Mouse (Mus musculus) heart, adult 8-10 months (tissue): ENCODE results near the gene Tmem8b. TPM values are rescaled to one million over a fixed set of nuclear protein-coding genes. Genes with fewer than 3 reads are reported as not detected.
A peak's percentile ranks its signal among the peaks of the same experiment; 100 is the strongest.

ENCODE experiments used
- DNase-seq: peaks from one replicate; pipeline ENCODE4 v3.0.0; 2022; ENCODE audit warnings: low spot score
- total RNA-seq, 4 experiments: library from RNA; stranded (reverse); gene quantifications; 2 replicates each; pipeline ENCODE4 v1.2.4; 2022

Gene Tmem8b
- 10 to 100 TPM; 20.3 to 24.0 (median 21.7) TPM for total RNA-seq

DNA sequence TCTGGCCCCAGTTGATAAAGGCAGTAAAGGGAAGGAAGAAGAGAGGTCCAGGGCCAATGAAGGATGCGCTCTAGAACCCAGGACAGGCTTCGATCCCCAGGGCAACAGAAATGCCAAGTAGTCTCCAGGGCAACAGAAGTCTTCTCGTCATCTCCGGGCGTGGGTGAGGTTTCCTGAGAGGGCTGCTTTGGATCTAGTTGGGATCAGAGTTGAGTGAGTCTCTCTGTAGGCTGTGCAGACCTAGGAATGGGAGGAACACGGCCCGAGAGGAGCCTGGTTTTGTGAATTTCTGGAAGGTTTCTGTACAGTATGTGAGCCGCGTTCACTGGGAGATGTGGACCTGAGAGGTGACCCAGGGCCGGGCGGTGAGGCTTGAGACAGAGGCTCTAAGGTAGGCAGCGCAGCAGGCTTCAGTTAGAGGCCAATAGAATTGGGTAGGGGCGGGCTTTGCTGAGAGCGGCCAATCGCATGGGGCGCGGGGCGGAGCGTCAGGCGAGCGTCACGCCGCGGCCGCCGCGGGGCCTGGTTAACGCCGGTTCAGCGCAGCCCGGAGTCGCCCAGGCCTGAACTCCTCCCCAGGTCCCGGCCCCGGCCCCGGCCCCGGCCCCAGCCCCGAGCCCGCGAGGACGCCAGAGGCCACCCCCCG is at the start of gene Tmem8b, which contains the start of gene Fam221b:
Gene Tmem8b (plus strand): TSS at position 190 of the 646 bp plus-strand sequence.
Gene Fam221b (minus strand): TSS at position 364 of the 646 bp plus-strand sequence.
- DNase-seq, result peak; percentile 86

DNA sequence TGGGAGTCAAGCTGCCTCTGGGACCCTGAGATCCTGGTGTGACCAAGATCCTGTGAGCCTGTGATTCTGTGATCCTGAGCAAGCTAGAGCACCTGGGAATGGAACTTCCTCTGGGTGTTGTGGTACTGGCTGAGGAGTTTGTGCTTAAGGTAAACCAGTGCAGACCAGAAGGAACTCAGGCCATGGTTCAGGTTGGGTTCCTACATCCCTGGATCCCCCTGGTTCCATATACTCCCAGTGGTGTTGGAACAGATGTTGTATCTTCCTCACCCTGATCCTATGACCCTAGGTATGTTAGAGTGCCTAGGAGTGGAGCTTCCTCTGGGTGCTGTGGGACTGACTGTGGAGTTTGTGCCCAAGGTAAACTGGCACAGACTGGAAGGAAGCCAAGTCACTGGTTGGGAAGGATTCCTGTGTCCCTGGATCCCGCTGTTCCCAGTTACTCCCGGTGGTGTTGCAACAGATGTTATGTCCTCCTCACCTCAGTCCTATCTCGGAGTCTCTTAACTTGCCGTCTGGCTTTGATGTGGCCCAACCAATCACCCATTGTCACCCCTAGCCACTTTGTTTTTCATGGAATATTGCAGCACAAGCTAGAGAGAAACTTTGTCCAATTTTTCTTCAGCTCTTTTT is 48.5 kb upstream of the Tmem8b start:
- no peak for DNase-seq

DNA sequence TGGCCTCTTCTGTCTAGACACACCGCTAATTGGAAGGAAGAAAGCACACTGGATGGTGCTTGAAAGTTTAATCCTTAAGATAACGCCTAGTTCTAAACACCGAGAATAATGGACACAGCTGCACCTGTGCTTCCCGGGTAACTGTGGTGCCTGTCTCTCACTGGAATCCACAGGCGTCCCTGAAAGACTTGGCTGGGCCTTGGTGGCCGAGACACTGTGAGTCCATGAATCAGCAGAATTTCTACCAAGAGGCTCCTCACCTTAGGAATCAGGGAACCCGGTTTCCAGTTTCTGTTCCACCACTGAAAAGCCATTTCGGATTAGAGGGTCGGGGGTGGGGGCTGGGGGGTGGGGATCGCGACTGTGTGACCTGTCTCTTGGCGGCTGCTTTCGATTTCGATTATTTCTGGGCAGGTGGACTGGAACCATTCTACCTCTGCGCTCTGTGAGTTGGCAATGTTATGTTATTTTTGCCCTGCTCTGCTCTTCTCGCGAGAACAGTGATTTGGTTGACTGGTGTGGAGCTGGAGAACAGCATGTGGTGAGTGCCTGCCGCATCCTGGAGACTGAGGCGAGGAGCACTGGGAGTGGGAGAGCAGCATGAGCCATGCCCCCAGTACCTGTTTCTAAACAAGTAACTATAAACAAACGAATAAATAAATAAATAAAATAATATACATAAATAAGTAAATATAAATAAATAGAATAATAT is 39.5 kb upstream of the Tmem8b start:
- DNase-seq, result no peak

DNA sequence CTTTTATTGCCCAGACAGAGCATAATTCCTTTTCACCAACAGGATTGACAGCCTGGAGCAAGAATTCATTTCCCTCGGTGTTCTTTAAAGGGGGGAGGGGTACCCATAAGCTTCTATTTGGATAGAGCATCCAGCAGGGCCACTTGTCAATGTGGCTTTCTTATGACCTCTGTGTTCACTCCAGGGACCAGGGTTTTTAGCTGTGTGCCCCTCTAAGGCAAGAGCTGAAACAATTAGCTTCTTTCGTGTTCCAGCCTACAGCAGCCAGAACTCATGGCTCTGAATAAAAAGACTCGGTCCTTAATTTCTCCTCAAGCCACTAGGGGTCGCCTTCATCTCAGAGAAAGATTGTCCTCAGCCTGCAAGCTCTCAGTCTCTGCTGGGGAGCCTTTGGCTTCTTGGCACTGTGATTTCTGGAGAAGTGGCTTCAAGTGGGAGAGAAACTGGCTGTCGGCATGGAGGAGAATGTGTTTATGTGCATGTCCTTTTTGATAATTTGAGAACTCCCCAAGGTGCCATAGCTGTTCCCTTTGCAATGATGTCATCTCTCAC is 38.7 kb upstream of the Tmem8b start:
- peak; percentile 88 for DNase-seq

DNA sequence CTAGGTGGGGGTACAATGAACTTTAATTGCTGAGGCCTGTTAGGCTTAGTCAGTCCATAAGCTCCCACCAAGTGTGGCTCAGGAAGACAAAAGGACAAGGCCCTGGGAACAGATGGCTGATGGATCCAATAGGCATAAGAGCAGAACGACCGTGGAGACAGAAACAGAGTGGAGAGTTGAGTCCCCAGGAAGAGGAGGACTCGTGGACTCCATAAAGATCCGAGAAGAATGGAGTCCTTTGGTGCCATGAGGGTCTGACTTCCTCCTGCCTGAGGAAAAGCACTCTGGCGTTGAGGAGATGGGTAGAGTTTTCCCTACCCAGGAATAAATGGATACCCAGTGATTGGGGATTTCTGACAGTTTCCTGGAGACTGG is 38.1 kb upstream of the Tmem8b start:
- no peak for DNase-seq

DNA sequence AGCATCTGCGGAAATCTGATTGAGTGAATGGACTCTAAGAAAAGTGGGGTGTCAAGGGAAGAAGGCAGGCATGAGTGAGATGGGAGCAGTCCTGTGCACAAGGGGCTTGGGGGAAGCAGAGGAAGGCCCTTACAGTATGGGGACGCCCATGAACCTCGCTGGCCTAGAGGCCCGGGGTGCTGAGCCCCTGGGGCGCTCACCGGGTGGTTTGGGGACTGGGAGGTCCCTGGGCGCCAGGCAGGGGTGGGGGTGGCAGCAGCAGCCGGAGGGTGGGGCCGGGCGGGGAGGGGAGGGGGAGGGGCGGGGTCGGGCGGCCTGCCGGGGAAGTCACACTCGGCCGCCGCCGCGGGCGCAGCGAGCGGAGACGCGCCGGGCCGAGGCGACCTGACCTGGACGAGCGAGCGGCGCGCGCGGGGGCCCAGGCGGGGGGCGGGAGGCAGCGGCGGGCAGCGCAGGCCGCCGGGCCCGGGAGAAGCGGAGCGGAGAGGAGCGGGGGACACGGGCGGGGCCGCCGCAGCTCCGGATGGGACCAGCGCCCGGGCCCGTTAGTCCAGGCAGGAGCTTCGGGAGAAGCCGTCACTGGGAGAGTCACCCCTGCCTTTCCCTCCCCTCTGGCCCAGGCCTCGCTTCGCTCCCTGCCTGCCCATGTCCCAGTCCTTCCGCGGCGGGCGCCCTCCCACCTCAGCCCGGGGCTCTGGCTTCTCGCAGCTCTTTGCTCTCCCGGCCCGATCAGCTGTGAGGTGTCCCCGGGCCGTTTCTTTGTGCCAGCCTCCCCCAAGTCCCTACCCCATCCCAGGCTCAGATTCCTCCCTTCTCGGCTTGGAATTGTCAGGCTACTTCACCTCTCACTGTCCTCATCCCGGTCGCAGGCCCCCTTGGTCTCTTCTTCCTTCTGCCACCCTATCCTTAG is 37.5 kb upstream of the Tmem8b start, which contains the start of gene Npr2:
Gene Npr2 (plus strand): TSS at position 890 of the 910 bp plus-strand sequence.
- DNase-seq, result peak; percentile 24

DNA sequence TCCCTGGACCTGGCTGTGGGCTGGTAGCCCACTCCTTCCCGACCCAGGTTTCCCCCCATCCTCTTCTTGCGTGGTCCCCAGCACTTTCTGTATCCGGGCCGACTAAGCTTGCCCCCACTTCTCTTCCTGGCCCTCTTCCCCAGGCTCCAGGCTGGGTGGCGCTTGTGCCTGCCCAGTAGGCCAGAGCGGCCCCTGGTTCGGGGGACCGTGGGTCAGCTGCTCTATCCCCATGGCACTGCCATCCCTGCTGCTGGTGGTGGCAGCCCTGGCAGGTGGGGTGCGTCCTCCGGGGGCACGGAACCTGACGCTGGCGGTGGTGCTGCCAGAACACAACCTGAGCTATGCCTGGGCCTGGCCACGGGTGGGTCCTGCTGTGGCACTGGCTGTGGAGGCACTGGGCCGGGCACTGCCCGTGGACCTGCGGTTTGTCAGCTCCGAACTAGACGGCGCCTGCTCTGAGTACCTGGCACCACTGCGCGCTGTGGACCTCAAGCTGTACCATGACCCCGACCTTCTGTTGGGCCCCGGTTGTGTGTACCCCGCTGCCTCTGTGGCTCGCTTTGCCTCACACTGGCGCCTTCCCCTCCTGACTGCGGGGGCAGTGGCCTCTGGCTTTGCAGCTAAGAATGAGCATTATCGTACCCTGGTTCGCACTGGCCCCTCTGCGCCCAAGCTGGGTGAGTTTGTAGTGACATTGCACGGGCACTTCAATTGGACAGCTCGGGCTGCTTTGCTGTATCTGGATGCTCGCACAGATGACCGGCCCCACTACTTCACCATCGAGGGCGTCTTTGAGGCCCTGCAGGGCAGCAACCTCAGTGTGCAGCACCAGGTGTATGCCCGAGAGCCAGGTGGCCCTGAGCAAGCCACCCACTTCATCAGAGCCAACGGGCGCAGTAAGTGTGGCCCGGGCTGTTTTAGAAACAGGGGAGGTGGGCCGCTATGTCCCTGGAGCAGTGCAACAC is 36.5 kb upstream of the Tmem8b start:
- DNase-seq, result no peak

DNA sequence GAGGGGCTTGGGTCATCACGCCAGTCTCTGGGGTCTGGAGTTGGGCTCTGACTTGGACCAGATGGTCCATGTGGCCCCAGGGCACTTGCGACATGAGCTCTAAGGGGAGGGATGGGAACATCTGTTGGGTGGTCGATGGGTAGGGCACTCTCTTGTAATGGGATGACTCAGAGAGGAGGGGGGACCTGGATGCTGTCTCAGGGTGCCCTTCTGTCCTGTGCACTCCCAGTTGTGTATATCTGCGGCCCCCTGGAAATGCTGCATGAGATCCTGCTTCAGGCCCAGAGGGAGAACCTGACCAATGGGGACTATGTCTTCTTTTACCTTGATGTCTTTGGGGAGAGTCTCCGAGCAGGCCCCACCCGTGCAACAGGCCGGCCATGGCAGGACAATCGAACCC is 35.5 kb upstream of the Tmem8b start:
- no peak for DNase-seq

DNA sequence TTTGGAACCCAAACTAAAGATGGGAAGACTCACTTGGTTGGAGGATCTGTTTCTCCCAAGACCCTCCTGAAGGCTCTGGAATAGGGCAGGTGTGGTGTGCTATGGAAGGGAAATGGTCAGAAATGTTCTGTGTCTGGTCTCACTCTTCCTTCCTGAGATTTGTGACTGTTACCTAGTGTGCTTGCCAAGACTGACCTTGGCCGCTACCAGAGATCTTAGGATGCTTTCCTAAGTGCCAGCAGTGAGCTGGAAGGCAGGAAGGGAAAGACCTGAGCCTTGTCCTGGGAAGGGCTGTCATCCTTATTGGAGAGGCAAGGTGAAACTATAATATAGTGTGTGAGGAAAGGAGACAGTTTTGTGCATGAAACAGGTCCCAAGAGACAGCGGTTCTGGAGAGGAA is 35.0 kb upstream of the Tmem8b start:
- no peak for DNase-seq

DNA sequence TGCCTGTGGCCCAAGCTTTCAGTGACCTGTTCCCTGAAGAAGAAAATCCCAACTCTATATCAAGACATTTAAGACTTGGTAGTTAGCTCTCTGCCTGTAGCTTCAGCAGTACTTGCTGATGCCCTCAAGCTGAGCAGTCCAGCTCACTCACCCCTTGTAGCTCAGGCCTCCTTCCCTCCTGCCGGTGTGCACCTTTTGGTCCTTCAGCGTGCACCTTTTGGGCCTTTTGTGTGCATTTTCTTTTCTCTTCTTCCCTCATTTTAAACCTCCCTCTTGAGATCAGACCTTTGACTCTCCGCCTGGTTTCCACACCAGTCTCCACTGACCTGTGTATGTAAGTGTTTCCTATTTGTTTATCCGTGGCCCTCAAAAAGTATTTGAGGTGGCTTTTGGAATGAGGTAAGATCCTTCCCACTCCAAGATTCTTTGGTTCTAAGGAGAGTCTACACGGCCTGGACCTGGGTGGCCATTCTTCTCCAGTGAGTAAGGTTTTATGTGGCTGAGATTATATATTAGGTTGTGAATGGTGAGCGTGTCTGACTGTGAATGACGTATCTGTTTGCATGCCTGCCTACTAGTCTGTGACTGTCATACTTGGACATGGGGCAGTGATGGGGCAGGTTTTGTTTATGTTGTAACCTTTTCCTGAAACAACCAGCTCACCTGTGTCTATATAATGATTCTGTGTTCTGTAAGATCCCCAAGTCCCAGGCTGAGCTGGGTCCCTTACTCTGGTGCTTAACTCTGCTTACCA is 34.0 kb upstream of the Tmem8b start:
- DNase-seq, result no peak

DNA sequence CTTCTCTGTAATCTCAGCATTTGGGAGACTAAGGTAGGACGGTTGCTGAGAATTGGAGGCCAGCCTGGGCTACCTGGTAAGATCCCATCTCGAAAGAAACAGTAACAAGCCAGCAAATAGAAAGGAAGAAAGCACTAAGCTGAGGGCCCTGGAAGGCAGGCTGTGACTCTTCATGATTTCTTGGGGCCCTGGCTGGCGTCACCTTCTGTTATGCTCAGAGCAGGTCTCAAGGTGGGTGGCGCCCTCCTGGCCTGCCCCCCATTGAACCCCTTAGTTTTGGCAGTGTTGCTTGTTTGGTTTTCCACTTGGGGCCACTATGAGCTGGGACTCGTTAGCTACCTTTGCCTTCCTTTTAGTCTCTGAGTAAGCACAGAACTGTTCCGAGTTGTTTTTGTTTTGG is 32.0 kb upstream of the Tmem8b start:
- no peak for DNase-seq

DNA sequence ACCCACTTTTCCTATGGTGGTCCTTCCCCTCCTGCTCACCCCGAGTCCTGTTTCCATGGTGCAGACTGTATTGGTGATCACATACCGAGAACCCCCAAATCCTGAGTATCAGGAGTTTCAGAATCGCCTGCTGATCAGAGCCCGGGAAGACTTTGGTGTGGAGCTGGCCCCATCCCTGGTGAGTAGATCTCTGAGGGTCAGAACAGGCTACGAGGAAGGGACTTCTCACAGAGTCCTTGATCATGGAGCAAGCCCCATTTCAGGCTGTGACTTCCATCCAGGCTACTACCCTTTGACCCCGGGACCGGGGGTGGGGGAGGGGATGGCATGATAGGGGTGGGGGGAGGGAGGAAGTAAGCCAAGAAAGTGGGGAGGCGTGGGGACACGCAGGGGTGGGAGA is 28.7 kb upstream of the Tmem8b start:
- DNase-seq, result no peak

DNA sequence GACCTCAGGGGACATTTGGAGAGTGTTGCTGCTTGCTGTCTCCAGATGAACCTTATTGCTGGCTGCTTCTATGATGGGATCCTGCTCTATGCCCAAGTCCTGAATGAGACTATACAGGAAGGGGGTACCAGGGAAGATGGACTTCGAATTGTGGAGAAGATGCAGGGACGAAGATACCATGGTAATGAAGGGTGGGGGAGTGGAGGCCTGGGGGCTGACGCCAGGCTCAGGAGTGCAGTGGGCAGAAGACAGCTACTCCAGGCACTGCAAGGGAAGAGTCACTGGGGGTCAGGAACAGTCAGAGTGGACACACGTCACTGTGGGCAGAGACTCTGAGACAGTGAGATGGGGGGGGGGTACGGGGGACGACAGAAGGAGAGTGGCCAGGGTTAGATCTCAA is 28.3 kb upstream of the Tmem8b start:
- DNase-seq, result no peak

DNA sequence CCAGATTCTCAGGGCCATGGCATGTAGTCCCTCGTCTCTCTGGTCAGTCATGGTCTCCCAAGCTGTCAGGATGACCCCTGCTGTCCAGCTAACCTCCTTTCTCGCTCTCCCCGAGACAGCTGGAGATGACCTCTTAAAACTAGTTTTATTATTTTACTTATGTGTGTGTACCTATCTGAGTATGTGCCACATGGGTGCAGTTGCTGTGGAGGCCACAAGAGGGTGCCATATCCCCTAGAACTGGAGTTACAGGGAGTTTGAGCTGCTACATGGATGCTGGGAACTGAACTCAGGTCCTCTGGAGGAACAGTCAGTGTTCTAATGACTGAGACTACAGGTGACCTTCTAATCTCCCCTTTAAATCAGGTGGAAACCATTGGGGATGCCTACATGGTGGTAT is 19.0 kb upstream of the Tmem8b start:
- DNase-seq, result no peak

DNA sequence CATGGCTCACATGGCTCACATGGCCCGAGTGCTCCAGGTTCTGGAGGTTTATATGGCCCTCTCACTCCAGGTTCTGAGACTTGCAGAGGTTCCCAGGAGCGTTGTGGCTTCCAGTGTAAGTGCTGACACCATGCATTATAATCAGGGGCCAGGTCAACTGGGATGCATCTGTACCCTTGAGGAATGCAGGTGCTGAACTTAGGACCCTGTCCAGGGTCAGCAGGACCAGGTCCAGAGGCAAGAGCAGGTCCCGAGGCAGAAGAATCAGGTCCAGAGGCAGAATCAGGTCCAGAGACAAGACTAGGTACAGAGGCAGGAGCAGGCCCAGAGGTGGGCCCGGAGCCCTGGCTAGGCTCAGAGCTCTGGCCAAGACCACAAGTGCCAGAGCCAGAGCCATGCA is 16.0 kb upstream of the Tmem8b start:
- DNase-seq, result no peak

DNA sequence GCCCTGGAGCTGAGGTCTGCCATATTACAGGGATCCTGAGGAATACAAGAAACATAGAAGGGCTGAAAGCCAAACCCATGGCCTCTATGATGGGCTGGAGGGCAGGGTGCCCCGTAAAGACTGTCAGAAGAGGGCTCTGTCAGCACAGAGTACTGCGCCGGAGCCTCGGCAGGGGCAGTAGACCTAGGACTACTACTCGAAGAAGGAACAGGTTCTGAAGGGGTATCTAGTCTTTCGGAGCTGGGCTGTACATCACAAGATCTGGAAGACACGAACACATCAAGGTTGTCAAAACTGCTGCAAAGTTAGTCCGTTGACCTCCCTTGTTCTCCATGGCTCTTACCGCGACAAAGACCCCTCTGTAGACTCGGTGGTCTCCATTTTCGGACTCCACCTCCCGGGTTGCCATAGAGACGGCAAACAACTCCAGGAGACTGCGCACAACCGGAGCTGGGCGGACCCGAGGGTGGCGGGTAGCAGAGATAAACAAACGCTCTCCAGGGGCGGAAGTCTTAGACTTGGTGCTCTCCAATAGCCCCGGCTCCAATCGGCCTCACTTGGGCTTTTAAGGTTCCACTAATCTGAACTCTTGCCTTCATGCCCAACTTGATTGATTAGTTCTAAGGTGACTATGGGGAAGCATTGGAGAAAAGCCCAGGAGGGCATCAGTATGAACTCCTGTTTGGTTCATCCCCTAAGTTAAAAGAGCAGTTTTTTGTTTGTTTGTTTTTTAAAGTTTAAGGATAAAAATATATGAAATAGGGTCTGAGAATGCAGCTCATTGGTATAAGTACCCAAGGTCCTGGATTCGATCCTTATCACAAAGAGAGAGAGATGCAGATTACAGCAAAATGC is 15.4 kb upstream of the Tmem8b start, which contains the start of gene Spag8:
Gene Spag8 (minus strand): TSS at position 434 of the 855 bp plus-strand sequence.
- DNase-seq, result no peak

DNA sequence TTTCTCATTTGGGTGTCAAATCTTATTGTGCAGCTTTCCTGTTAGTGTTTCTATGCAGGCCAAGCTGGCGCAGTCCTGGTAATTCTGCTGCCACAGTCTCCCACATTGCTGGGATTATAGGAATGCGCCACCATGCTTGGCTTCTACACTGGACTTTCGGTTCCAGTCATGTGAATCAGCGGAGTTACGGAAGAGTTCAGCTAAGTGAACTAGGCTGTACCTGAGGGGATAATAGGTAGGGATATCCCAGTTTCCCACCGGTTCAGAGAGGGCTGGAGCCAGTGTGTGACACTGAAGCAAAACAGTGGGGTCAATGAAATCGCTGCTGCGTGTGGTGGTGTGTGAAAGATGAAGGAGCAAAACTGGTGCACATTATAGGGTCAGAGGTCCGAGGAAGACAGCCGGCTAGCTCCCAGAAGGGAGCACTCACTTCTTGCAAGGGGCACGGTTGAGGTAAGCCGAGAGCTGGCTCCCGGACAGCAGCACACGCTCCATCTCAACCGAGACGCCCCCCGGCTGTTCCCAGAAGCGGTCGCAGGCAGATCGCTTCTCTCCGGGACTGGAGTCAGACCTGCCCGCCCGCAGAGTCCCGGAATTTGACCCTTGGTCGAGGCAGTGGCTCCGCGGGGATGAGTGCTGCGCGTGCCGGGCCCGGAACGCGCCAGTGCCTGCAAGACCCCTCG is 13.0 kb upstream of the Tmem8b start:
- DNase-seq, result no peak
